ENCODE assay signal across 12 mouse cellular contexts in genomic region chr9:75383785-75384184, GRCm38 (mm10). TPM values are rescaled to one million over a fixed set of nuclear protein-coding genes. Genes with fewer than 3 reads are reported as not detected.
A peak's percentile ranks its signal among the peaks of the same experiment; 100 is the strongest.
DNase-seq lines count a peak whose midpoint lies in the region; ATAC-seq and TF ChIP-seq lines count a peak whose summit lies in the region.
"Had no signal": no experiment of that assay in that cellular context is flagged by ENCODE, and none has a peak within 500 bp of the region (broad histone marks: within the 10 kb centered on the region; RNA-seq: fewer than 3 reads in every experiment).

No protein-coding gene starts in this region.

- no peak overlapping the region for H3K4me2 ChIP-seq in stomach, postnatal 0 days (replicated peaks; ENCODE audit: low read depth)

- TF ChIP-seq CTCF in cerebellum, adult 2 months (IDR thresholded peaks at IDR 0.05; ENCODE audit: borderline replicate concordance, insufficient read depth, low read depth, low read length), result peak; percentile 10; the same call in 1 of the 2 replicates
- TF ChIP-seq CTCF in lung, adult 2 months (IDR thresholded peaks at IDR 0.05; ENCODE audit: insufficient read depth, low read length), result 0 out of 2 replicates have a peak, but pooled peaks have one; percentile 24
- peak; percentile 40 to 51 (median 44) for TF ChIP-seq CTCF in MEL (IDR thresholded peaks at IDR 0.05 in 2 of 3, conservative IDR thresholded peaks at IDR 0.05 in 1 of 3; ENCODE audit: control insufficient read depth in 1 of 3, insufficient read depth in 1 of 3, low read depth in 2 of 3, low read length in 3 of 3, poor library complexity in 1 of 3, severe bottlenecking in 1 of 3)
- TF ChIP-seq CTCF in stomach, postnatal 0 days (IDR thresholded peaks at IDR 0.05; ENCODE audit: low read depth), result peak; percentile 44

- H3K36me3 ChIP-seq in MEL (ENCODE audit: control insufficient read depth in 1 of 2, insufficient read depth in 2 of 2, low read length in 2 of 2), result peaks cover 0 to 6% of the 10 kb centered on the region in 2 experiments; a peak in 2 of 4 replicates
- peaks cover 10% of the 10 kb centered on the region for H3K36me3 ChIP-seq in stomach, postnatal 0 days (ENCODE audit: control insufficient read depth, insufficient read depth, low read length)

- no peak for TF ChIP-seq POLR2A in cerebellum, adult 2 months (IDR thresholded peaks at IDR 0.05; ENCODE audit: borderline replicate concordance, insufficient read depth, low read length)
- TF ChIP-seq POLR2A in lung, adult 2 months (IDR thresholded peaks at IDR 0.05; ENCODE audit: borderline replicate concordance, extremely low read depth, low read depth, low read length), result no peak
- TF ChIP-seq POLR2A in MEL (IDR thresholded peaks at IDR 0.05; ENCODE audit: control insufficient read depth in 1 of 2, insufficient read depth in 1 of 2, low read depth in 1 of 2, low read length in 2 of 2, poor library complexity in 1 of 2), result no peak

- WGBS in cerebellum, adult 2 months, result 85% methylated on average over 9 of the region's 9 CpGs
- 80% methylated on average over 9 of the region's 9 CpGs for WGBS in lung, adult 2 months
- 85% methylated on average over 9 of the region's 9 CpGs for WGBS in stomach, postnatal 0 days

- TF ChIP-seq EP300 in MEL (IDR thresholded peaks at IDR 0.05; ENCODE audit: low read depth in 1 of 2, low read length in 2 of 2), result no peak
- TF ChIP-seq EP300 in stomach, postnatal 0 days (optimal IDR thresholded peaks at IDR 0.05), result no peak

- no peak for DNase-seq in cerebellum, adult 2 months
- DNase-seq in lung, adult 2 months, result no peak
- no peak for DNase-seq in lung, postnatal 25 days (ENCODE audit: low spot score)
- peak; percentile 39 for DNase-seq in MEL (ENCODE audit: low read depth, low spot score)
- no peak for DNase-seq in stomach, postnatal 0 days (ENCODE audit: low spot score)
- no peak for DNase-seq in frontal cortex, postnatal 10 days (ENCODE audit: low spot score in 2 of 2)
- DNase-seq: heart, postnatal 36 days had no signal

- H3K27ac ChIP-seq in cerebellum, adult 2 months (ENCODE audit: insufficient read depth, low read length), result no peak overlapping the region
- no peak overlapping the region for H3K27ac ChIP-seq in MEL (ENCODE audit: control insufficient read depth, low read depth, low read length)
- H3K27ac ChIP-seq in stomach, postnatal 0 days (replicated peaks), result no peak overlapping the region

- H3K9me3 ChIP-seq in MEL (replicated peaks; ENCODE audit: insufficient read depth, low read length), result no peaks in the 10 kb centered on the region
- H3K9me3 ChIP-seq in stomach, postnatal 0 days (ENCODE audit: control insufficient read depth, low read length), result no peaks in the 10 kb centered on the region

- H3K27me3 ChIP-seq in cerebellum, adult 2 months (ENCODE audit: control insufficient read depth, insufficient read depth, low read length), result no peaks in the 10 kb centered on the region
- H3K27me3 ChIP-seq in MEL (ENCODE audit: control insufficient read depth in 1 of 2, insufficient read depth in 2 of 2, low read length in 2 of 2), result no peaks in the 10 kb centered on the region
- H3K27me3 ChIP-seq in stomach, postnatal 0 days (ENCODE audit: control insufficient read depth, insufficient read depth, low read length), result no peaks in the 10 kb centered on the region

- H3K79me2 ChIP-seq in MEL (ENCODE audit: control insufficient read depth, insufficient read depth, low read length, poor library complexity), result no peaks in the 10 kb centered on the region

- H3K4me3 ChIP-seq in cerebellum, adult 2 months (replicated peaks; ENCODE audit: insufficient read depth, low read depth, low read length), result no peak overlapping the region
- H3K4me3 ChIP-seq in lung, adult 2 months (replicated peaks; ENCODE audit: extremely low read depth, low read depth, low read length), result no peak overlapping the region
- no peak overlapping the region for H3K4me3 ChIP-seq in MEL (ENCODE audit: control insufficient read depth in 1 of 2, insufficient read depth in 1 of 2, low read depth in 2 of 2, low read length in 2 of 2)
- H3K4me3 ChIP-seq in stomach, postnatal 0 days (ENCODE audit: low read depth, low read length), result no peak overlapping the region

- H3K9ac ChIP-seq in MEL (ENCODE audit: control insufficient read depth, low read depth, low read length, poor library complexity, severe bottlenecking), result no peak overlapping the region
- H3K9ac ChIP-seq in stomach, postnatal 0 days (ENCODE audit: low read length), result no peak overlapping the region

- peak; percentile 38 for TF ChIP-seq RAD21 in MEL (IDR thresholded peaks at IDR 0.05; ENCODE audit: low read depth, low read length)

- no peaks in the 10 kb centered on the region for H3K4me1 ChIP-seq in cerebellum, adult 2 months (ENCODE audit: control insufficient read depth, insufficient read depth, low read length)
- no peaks in the 10 kb centered on the region for H3K4me1 ChIP-seq in lung, adult 2 months (ENCODE audit: control insufficient read depth, insufficient read depth, low read length)
- H3K4me1 ChIP-seq in MEL (ENCODE audit: control insufficient read depth in 1 of 2, insufficient read depth in 2 of 2, low read length in 2 of 2), result no peaks in the 10 kb centered on the region
- H3K4me1 ChIP-seq in stomach, postnatal 0 days (replicated peaks; ENCODE audit: control insufficient read depth, insufficient read depth), result no peaks in the 10 kb centered on the region

- no peak for ATAC-seq in cerebellum, adult (ENCODE audit: insufficient number of reproducible peaks, low FRiP score, low TSS enrichment)
- no peak for ATAC-seq in stomach, postnatal 0 days (ENCODE audit: low FRiP score, low TSS enrichment)
- ATAC-seq in megakaryocyte-erythroid progenitor cell, adult 5-6 weeks (replicated peaks; ENCODE audit: low FRiP score, low TSS enrichment, poor library complexity, severe bottlenecking), result no peak

TF ChIP-seq in MEL, 35 proteins besides CTCF, POLR2A, EP300 and RAD21:
- TF ChIP-seq SMC3 (IDR thresholded peaks at IDR 0.05; ENCODE audit: low read depth, low read length) (peak; percentile 51), MEF2A (IDR thresholded peaks at IDR 0.05; ENCODE audit: extremely low read depth, insufficient replicate concordance, low read depth, low read length, poor library complexity, severe bottlenecking) (no peak), MAFK (IDR thresholded peaks at IDR 0.05; ENCODE audit: borderline replicate concordance, low read depth, low read length) (no peak), NELFE (IDR thresholded peaks at IDR 0.05; ENCODE audit: low read depth, low read length) (no peak), ETS1 (IDR thresholded peaks at IDR 0.05; ENCODE audit: low read depth, low read length) (no peak)

RNA-seq across cellular contexts. Expression of gene Mapk6, which starts 26.0 kb away (rescaled TPM):
- polyA plus RNA-seq in cerebellum, adult 2 months (2012; rRNA removed), result 71.3 and 76.0 TPM in 2 replicates
- 14.5 and 25.2 TPM in 2 replicates for polyA plus RNA-seq in lung, adult 2 months (2012; rRNA removed)
- total RNA-seq in MEL (2012; rRNA removed), result 19.6 and 26.6 TPM in 2 replicates
- polyA plus RNA-seq in MEL (2012; ENCODE audit: insufficient read depth in 1 of 2, insufficient read length in 2 of 2, low read depth in 1 of 2, low replicate concordance in 2 of 2, missing spikeins in 1 of 2), result 10 to 100 TPM; 44.1 to 91.0 TPM
- polyA plus RNA-seq in stomach, postnatal 0 days (2015; fragmentation: Nextera tagmentation; extraction: Ambion mirVana), result 28.9 and 29.0 TPM in 2 replicates
- total RNA-seq in megakaryocyte-erythroid progenitor cell, adult 5-6 weeks (2014; fragmentation: Nextera tagmentation), result 28.6 and 30.0 TPM in 2 replicates
- 37.8 and 38.0 TPM in 2 replicates for total RNA-seq in megakaryocyte-erythroid progenitor cell, adult 5-6 weeks (2017)

RNA-seq across cellular contexts. Expression of gene Bcl2l10, which starts 36.2 kb away (rescaled TPM):
- polyA plus RNA-seq in cerebellum, adult 2 months (2012; rRNA removed), result 0.17 and 0.25 TPM in 2 replicates
- 0.09 TPM in 1 of 2 replicates, not detected in the other for polyA plus RNA-seq in lung, adult 2 months (2012; rRNA removed)
- total RNA-seq in MEL (2012; rRNA removed), result not detected in 2 replicates
- not detected for polyA plus RNA-seq in MEL (2012; ENCODE audit: insufficient read depth in 1 of 2, insufficient read length in 2 of 2, low read depth in 1 of 2, low replicate concordance in 2 of 2, missing spikeins in 1 of 2)
- polyA plus RNA-seq in stomach, postnatal 0 days (2015; fragmentation: Nextera tagmentation; extraction: Ambion mirVana), result not detected in 2 replicates
- total RNA-seq in megakaryocyte-erythroid progenitor cell, adult 5-6 weeks (2014; fragmentation: Nextera tagmentation), result not detected in 2 replicates
- not detected in 2 replicates for total RNA-seq in megakaryocyte-erythroid progenitor cell, adult 5-6 weeks (2017)
- total RNA-seq: heart, postnatal 36 days; liver, adult 2 months had no signal
- polyA plus RNA-seq: intestine, embryonic 14.5 days; liver, adult 2 months; stomach, embryonic 14.5 days had no signal

RNA-seq across cellular contexts. Expression of gene Leo1, which starts 57.5 kb away (rescaled TPM):
- 26.9 and 31.6 TPM in 2 replicates for polyA plus RNA-seq in cerebellum, adult 2 months (2012; rRNA removed)
- 2.5 and 4.1 TPM in 2 replicates for polyA plus RNA-seq in lung, adult 2 months (2012; rRNA removed)
- 41.6 and 42.6 TPM in 2 replicates for total RNA-seq in MEL (2012; rRNA removed)
- 10 to 100 TPM in 1 of 2 experiments, not detected in 1; 49.0 TPM for polyA plus RNA-seq in MEL (2012; ENCODE audit: insufficient read depth in 1 of 2, insufficient read length in 2 of 2, low read depth in 1 of 2, low replicate concordance in 2 of 2, missing spikeins in 1 of 2)
- polyA plus RNA-seq in stomach, postnatal 0 days (2015; fragmentation: Nextera tagmentation; extraction: Ambion mirVana), result 16.1 and 17.8 TPM in 2 replicates
- 36.6 and 37.5 TPM in 2 replicates for total RNA-seq in megakaryocyte-erythroid progenitor cell, adult 5-6 weeks (2014; fragmentation: Nextera tagmentation)
- total RNA-seq in megakaryocyte-erythroid progenitor cell, adult 5-6 weeks (2017), result 76.8 and 84.1 TPM in 2 replicates
